Mouse (Mus musculus) C3H10T1/2 (cell line): ENCODE measurements around the gene Olfr1040. TPM values are rescaled to one million over a fixed set of nuclear protein-coding genes. Genes with fewer than 3 reads are reported as not detected.

Experiments used
- polyA plus RNA-seq, 2 experiments: library from polyadenylated mRNA; unstranded; fragments of >200 nt; fragmentation: generic; extraction: Trizol; gene quantifications; one replicate each; pipeline ENCODE4 v1.2.1; 2012; ENCODE audit warnings: missing spikeins in 2 of 2

Gene Olfr1040
- polyA plus RNA-seq, result not detected

DNA sequence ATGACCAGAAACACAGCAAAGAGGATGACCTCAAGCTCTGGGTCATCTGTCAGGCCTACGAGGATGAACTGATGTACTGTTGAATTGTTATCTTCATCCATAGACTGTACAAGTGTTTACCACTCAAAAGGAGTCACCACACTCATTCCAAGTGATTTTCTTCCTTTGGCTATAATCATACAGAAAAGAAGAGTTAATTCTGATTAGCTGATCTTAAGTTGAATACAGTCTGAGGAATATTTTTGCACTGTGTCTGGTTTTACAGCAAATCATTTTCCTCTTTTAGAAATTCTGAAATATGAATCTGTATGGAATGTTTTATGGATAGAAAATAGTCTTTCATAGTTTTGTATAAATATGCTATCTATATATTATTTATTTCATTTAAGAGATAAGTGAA, at the start of gene Olfr1040:
TSS of gene Olfr1040 (minus strand) at position 101 of the 400 bp plus-strand sequence.

DNA sequence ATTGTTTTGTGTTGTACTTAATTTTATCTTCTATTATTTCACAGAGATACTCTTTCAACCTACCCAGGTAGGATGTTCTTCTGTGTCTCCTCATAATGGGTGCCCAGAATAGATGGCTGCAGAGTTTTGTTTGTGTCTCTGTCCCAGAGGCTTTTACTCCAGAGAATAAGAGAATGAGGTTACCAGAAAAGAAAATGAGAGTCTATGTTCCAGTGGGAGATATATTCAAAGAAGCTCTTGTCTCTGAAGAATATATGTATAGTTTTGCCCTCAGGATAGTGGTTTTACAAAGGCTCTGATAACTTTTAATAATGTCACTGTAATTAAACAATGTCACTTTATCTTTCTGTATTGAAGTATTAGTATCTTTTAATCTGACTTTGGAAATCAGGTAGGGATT, 39.1 kb upstream of the Olfr1040 start, which contains the start of gene Olfr52:
TSS of gene Olfr52 (minus strand) at position 101 of the 400 bp plus-strand sequence.

DNA sequence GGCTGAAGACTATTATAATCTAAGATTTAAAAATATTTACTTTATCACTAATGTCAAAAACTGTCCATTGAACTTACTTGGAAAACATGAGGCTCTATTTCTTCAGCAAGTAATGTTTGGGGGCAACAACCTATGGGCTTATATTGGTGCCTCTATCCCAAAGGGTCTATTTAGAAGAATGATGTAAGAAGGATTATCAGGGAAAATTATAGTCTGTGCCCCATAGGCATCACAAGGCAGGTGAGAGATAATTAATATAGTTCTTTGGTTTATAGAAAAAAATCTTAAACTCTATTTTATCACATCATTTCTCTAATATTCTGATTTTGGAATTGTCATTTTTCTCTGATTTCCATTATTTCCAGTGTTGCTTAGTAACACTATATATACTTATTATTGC, 31.2 kb upstream of the Olfr1040 start, which contains the start of gene Olfr1044:
TSS of gene Olfr1044 (minus strand) at position 101 of the 400 bp plus-strand sequence.

DNA sequence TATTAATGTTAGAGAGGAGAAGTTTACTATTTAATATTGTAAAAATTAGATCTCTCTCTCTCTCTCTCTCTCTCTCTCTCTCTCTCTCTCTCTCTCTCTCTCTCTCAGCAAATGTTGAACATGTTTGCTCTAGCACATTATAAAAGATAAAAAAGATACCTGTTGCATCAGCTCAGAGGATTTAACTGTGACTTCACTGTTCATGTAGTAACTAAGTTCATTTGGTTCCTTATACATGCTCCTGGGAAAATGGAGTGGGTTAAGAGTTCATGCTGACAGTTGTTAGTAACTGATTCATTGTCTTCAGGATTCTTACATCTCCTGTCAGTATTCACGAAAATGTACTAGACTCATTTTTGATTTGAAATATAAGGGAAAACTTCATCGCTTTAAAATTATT, 20.9 kb upstream of the Olfr1040 start, which contains the start of gene Olfr1043:
TSS of gene Olfr1043 (minus strand) at position 101 of the 400 bp plus-strand sequence.

DNA sequence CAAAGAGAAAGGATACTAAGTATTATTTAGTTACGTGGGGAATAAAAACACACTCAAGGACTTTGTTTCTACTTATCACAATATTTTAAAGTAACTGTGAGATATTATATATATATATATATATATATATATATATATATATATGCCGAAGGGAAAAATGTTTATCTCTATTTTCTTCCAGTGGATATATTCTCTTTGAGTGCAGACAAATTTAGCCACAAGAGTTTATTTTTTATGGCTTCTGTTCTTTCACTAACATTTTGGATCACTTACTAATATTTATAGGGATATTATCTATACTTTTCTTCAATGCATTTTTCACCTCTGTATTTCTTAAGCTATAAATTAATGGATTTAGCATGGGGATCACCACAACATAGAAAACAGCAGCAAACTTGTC, 15.2 kb upstream of the Olfr1040 start, which contains the start of gene Olfr1042:
TSS of gene Olfr1042 (minus strand) at position 101 of the 400 bp plus-strand sequence.

DNA sequence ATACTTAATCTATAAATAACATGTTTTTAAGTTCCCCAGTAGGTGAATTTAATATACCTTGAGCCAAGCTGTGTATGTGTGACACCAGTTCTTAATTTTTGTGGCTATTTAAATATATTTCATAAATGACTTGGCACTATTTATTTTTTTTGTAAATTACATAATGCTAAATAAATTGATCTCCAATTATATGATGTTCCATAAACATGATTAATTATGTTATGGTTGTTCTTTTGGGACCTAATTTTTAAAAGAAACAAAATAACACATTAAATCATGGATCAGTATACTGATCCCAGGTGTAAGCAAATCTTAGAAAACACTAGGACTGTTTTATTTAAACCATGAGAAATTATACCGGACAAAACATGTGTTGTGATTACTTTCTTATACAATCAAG, 10.7 kb downstream of the Olfr1040 start, which contains the start of gene Olfr1039:
TSS of gene Olfr1039 (minus strand) at position 101 of the 400 bp plus-strand sequence.

Other genes starting within 250 kb of the Olfr1040 start
- not detected for gene Olfr1024, start 241.7 kb downstream of the Olfr1040 start, polyA plus RNA-seq
- gene Olfr1025-ps1, start 231.5 kb downstream of the Olfr1040 start, polyA plus RNA-seq, result not detected
- gene Olfr1026, start 225.2 kb downstream of the Olfr1040 start, polyA plus RNA-seq, result not detected
- gene Olfr1028, start 196.3 kb downstream of the Olfr1040 start, polyA plus RNA-seq, result not detected
- gene Olfr1029, start 172.8 kb downstream of the Olfr1040 start, polyA plus RNA-seq, result not detected
- gene Olfr1030, start 167.5 kb downstream of the Olfr1040 start, polyA plus RNA-seq, result not detected
- not detected for gene Olfr1031, start 156.4 kb downstream of the Olfr1040 start, polyA plus RNA-seq
- gene Olfr1032, start 141.2 kb downstream of the Olfr1040 start, polyA plus RNA-seq, result not detected
- not detected for gene Olfr1033, start 126.1 kb downstream of the Olfr1040 start, polyA plus RNA-seq
- gene Olfr1034, start 100.9 kb downstream of the Olfr1040 start, polyA plus RNA-seq, result not detected
- gene Olfr1036, start 72.7 kb downstream of the Olfr1040 start, polyA plus RNA-seq, result not detected
- gene Olfr1037, start 59.3 kb downstream of the Olfr1040 start, polyA plus RNA-seq, result not detected
- not detected for gene Olfr1039, start 10.8 kb downstream of the Olfr1040 start, polyA plus RNA-seq
- gene Olfr1042, start 15.1 kb upstream of the Olfr1040 start, polyA plus RNA-seq, result not detected
- gene Olfr1043, start 20.8 kb upstream of the Olfr1040 start, polyA plus RNA-seq, result not detected
- gene Olfr1044, start 31.1 kb upstream of the Olfr1040 start, polyA plus RNA-seq, result not detected
- not detected for gene Olfr52, start 39.0 kb upstream of the Olfr1040 start, polyA plus RNA-seq
- gene Olfr1045, start 56.3 kb upstream of the Olfr1040 start, polyA plus RNA-seq, result not detected
- gene Olfr1046, start 72.6 kb upstream of the Olfr1040 start, polyA plus RNA-seq, result not detected
- gene Olfr1047, start 84.7 kb upstream of the Olfr1040 start, polyA plus RNA-seq, result not detected
- not detected for gene Olfr1048, start 93.6 kb upstream of the Olfr1040 start, polyA plus RNA-seq
- not detected for gene Olfr1049, start 111.6 kb upstream of the Olfr1040 start, polyA plus RNA-seq
- not detected for gene Olfr1051, start 132.4 kb upstream of the Olfr1040 start, polyA plus RNA-seq
- not detected for gene Olfr1052, start 145.7 kb upstream of the Olfr1040 start, polyA plus RNA-seq
- not detected for gene Olfr1053, start 168.6 kb upstream of the Olfr1040 start, polyA plus RNA-seq
- not detected for gene Olfr1054, start 188.7 kb upstream of the Olfr1040 start, polyA plus RNA-seq
- gene Olfr1055, start 203.6 kb upstream of the Olfr1040 start, polyA plus RNA-seq, result not detected
- gene Olfr1056, start 215.7 kb upstream of the Olfr1040 start, polyA plus RNA-seq, result not detected
- not detected for gene Olfr1057, start 231.7 kb upstream of the Olfr1040 start, polyA plus RNA-seq
- not detected for gene Olfr1058, start 241.8 kb upstream of the Olfr1040 start, polyA plus RNA-seq